Mouse (Mus musculus): ENCODE data around the gene Frmd4a.

GRCm38 (mm10) chr2:4301692-4302091 lies 284.2 kb downstream of the Frmd4a start:
- TF ChIP-seq FLI1 (IDR thresholded peaks at IDR 0.05; ENCODE audit: low read length) (no peak), GATA1 (IDR thresholded peaks at IDR 0.05; ENCODE audit: borderline replicate concordance, low read length) (no peak)
